Mouse (Mus musculus): ENCODE results near the gene Lrp6.

- TF ChIP-seq CTCF (IDR thresholded peaks at IDR 0.05; ENCODE audit: borderline replicate concordance, extremely low read depth, insufficient read depth, insufficient read length) = no peak
- TF ChIP-seq POLR2A (IDR thresholded peaks at IDR 0.05; ENCODE audit: borderline replicate concordance, extremely low read depth, insufficient read depth, insufficient read length, poor library complexity, severe bottlenecking) = no peak
Measured at GRCm38 (mm10) chr6:134559635-134560034, 7.1 kb downstream of the Lrp6 start.

Measured in brain, embryonic 14.5 days (tissue).